Mouse (Mus musculus): ENCODE results near the gene Hsd17b13.

- TF ChIP-seq CTCF (IDR thresholded peaks at IDR 0.05) (no peak), EP300 (IDR thresholded peaks at IDR 0.05) (no peak)
These were observed 829 bp upstream of the Hsd17b13 start for GRCm38 (mm10) chr5:103977907-103978570.
